Mouse (Mus musculus): Measurements from ENCODE around the gene Dyrk1b. TPM values are rescaled to one million over a fixed set of nuclear protein-coding genes. Genes with fewer than 3 reads are reported as not detected.
"Not testable (repeated sequence)": the region's sequence is repeated elsewhere in the genome, so short reads cannot be mapped to it uniquely, and the experiment has no call there.

The Dyrk1b gene
- polyA plus RNA-seq (2014; fragmentation: Nextera tagmentation; extraction: Ambion mirVana), result 18.1 and 23.5 TPM in 2 replicates

DNA sequence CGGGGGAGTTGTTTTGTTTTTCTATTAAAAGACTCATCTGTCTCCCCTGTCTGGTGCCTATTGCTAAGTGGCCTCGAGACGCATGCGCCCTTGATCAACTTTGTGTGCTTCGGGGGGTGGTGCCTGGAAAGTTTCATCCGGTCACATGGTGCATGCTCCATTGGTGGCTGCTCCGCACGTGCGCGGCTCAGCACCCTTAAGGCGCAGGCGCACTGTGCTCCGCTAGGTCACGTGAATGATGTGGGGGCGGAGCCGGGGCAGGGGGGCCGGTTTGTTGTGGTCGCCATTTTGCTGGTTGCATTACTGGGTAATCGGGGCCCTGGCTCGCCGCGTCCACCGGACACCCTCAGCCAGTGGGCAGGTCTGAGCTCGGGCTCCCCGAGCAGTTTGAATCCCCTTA, at the start of gene Dyrk1b:
Gene Dyrk1b, plus strand, starts transcription at position 242 of the 400 bp plus-strand sequence.
- ATAC-seq (ENCODE audit: low FRiP score) (peak; percentile 92), DNase-seq (ENCODE audit: low spot score) (peak; percentile 99)
- Histone ChIP-seq H3K27me3 (ENCODE audit: control insufficient read depth, insufficient read depth, low read length) (no peaks in the 10 kb centered on the region), H3K4me3 (ENCODE audit: low read depth, low read length) (peak within 1 kb of the TSS; percentile 97), H3K36me3 (ENCODE audit: control insufficient read depth, insufficient read depth, low read length) (peaks cover 27% of the 10 kb centered on the region), H3K9me3 (ENCODE audit: control insufficient read depth, low read length) (no peaks in the 10 kb centered on the region), H3K9ac (ENCODE audit: low read depth, low read length) (peak within 1 kb of the TSS; percentile 98), H3K27ac (ENCODE audit: low read depth, low read length) (peak within 1 kb of the TSS; percentile 96), H3K4me1 (replicated peaks; ENCODE audit: control insufficient read depth, insufficient read depth, low read length) (no peaks in the 10 kb centered on the region; the same call in 1 of the 2 replicates), H3K4me2 (replicated peaks; ENCODE audit: low read depth, low read length) (peak within 1 kb of the TSS; percentile 56)
- under 1% methylated on average over 25 of the region's 25 CpGs for WGBS

DNA sequence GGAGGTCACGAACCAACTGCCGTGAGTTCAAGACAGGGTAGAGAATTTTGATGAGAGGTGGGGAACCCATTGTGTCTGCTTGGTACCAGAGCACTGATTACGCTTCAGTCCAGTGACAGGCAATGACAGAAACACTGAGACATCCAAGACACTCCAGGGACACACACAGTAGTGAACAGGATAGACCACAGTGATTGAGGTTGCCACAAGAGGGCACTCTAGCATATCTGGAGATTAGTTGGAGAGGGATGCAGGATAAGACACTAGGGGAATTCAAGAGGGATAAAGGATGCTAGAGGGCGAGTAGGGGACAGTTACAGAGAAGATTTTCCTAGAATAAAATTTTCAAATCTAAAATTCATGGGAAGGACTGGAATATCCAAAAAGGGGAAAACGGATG, 41.7 kb upstream of the Dyrk1b start:
- H3K4me1 ChIP-seq (replicated peaks; ENCODE audit: control insufficient read depth, insufficient read depth, low read length), result no peaks in the 10 kb centered on the region
- H3K9ac ChIP-seq (ENCODE audit: low read depth, low read length), result no peak overlapping the region
- ATAC-seq (ENCODE audit: low FRiP score) (no peak), DNase-seq (ENCODE audit: low spot score) (peak; percentile 62)
- no peaks in the 10 kb centered on the region for H3K9me3 ChIP-seq (ENCODE audit: control insufficient read depth, low read length)
- 58% methylated on average over 5 of the region's 5 CpGs for WGBS
- H3K4me3 ChIP-seq (ENCODE audit: low read depth, low read length), result no peak overlapping the region
- H3K27ac ChIP-seq (ENCODE audit: low read depth, low read length), result no peak overlapping the region
- no peaks in the 10 kb centered on the region for H3K27me3 ChIP-seq (ENCODE audit: control insufficient read depth, insufficient read depth, low read length)
- no peak overlapping the region for H3K4me2 ChIP-seq (replicated peaks; ENCODE audit: low read depth, low read length)
- no peaks in the 10 kb centered on the region for H3K36me3 ChIP-seq (ENCODE audit: control insufficient read depth, insufficient read depth, low read length)

DNA sequence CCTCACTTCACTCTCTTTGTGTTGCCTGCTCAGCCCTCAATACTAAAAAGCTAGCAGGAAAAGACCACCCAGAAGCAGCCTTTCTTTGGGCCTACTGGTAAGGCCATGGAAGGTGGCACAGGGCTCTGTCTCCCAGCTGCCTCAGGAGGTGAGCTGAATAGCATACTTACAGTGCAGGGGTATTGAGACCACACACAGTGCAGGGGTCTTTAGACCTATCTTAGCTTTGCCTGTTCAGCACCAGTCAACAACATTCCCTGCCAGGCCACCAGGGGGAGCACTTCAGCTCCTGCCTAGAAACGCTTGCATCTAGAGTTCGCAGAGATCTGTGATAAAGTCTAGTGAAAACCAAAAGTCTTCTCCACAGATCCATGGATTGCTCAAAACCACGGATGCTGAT, 31.0 kb upstream of the Dyrk1b start:
- H3K4me2 ChIP-seq (replicated peaks; ENCODE audit: low read depth, low read length), result no peak overlapping the region
- no peak overlapping the region for H3K27ac ChIP-seq (ENCODE audit: low read depth, low read length)
- WGBS, result 25% methylated on average over 3 of the region's 3 CpGs
- H3K36me3 ChIP-seq (ENCODE audit: control insufficient read depth, insufficient read depth, low read length), result no peaks in the 10 kb centered on the region
- H3K4me1 ChIP-seq (replicated peaks; ENCODE audit: control insufficient read depth, insufficient read depth, low read length), result no peaks in the 10 kb centered on the region
- peak; percentile 84 for DNase-seq (ENCODE audit: low spot score)
- no peaks in the 10 kb centered on the region for H3K27me3 ChIP-seq (ENCODE audit: control insufficient read depth, insufficient read depth, low read length)
- peak; percentile 60 for ATAC-seq (ENCODE audit: low FRiP score)
- H3K9ac ChIP-seq (ENCODE audit: low read depth, low read length), result no peak overlapping the region
- no peak overlapping the region for H3K4me3 ChIP-seq (ENCODE audit: low read depth, low read length)
- H3K9me3 ChIP-seq (ENCODE audit: control insufficient read depth, low read length), result no peaks in the 10 kb centered on the region

DNA sequence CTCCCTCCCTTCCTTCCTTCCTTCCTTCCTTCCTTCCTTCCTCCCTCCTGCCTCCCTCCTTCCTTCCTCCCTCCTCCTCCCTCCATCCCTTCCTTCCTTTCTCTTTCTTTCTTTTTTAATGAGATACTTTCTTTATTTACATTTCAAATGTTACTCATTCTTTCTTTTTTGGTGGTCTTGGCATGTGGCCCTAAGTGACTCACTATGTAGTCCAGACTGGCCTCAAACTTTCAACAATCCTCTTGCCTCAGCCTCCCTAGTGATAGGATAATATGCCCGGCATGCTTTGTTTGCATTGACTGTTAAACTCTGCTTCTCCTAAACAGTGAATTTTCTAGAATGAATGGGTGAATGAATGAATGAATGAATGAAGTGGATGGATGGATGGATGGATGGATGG, 29.4 kb upstream of the Dyrk1b start:
- Histone ChIP-seq H3K36me3 (ENCODE audit: control insufficient read depth, insufficient read depth, low read length) (no peaks in the 10 kb centered on the region), H3K4me1 (replicated peaks; ENCODE audit: control insufficient read depth, insufficient read depth, low read length) (no peaks in the 10 kb centered on the region), H3K9me3 (ENCODE audit: control insufficient read depth, low read length) (no peaks in the 10 kb centered on the region), H3K27me3 (ENCODE audit: control insufficient read depth, insufficient read depth, low read length) (no peaks in the 10 kb centered on the region), H3K4me3 (ENCODE audit: low read depth, low read length) (no peak overlapping the region), H3K9ac (ENCODE audit: low read depth, low read length) (no peak overlapping the region), H3K27ac (ENCODE audit: low read depth, low read length) (no peak overlapping the region), H3K4me2 (replicated peaks; ENCODE audit: low read depth, low read length) (no peak overlapping the region)
- DNase-seq (ENCODE audit: low spot score) (no peak), ATAC-seq (ENCODE audit: low FRiP score) (no peak)
- WGBS, result 91% methylated on average over 1 of the region's 1 CpGs

DNA sequence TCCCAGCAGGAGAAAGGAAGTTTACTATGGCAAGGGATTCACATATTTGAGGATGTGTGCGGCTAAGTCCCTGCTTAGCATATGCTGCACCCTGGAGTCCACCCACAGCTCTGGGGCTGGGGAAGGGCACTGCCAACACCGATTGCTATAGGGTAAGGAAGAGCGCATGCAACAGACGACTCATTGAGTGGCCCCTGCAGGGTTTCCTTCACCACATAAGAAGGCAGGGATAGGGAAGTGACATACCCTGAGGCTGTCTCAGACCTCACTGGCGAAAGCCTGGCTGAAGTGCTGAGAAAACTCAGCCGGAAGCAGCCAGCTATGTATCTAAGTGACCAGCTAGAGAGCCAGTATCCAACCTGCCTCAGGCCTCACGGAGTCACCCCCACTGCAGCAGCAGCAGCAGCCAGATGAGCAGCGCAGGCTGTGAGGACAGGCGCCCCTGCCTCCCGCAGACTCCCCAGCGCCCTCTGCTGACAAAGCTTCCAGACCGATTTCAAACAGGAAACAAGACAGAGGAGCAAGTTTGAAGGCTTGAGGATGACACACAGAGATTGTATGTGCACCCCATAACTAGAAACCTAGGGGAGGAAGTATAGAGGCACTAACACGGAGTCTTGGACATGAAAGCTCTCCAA, 27.6 kb upstream of the Dyrk1b start:
- no peak for ATAC-seq (ENCODE audit: low FRiP score)

DNA sequence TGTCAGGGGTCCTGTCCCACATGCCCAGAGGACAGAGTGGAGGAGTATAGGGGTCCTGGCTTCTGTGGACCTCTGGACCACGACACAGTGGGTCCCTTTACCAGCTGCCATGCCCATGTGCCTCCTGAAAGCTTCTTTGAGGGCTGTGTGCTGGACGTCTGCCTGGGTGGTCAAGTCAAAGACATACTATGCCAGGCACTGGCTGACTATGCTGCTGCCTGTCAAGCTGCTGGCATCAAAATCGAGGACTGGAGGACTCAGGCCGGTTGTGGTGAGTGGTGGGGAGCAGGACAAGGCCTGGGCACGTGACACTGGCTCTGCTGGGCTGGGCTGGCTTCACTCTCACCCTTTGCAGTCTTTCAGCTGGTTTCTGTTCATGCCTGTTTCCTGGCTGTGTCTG, 25.7 kb upstream of the Dyrk1b start:
- not testable (repeated sequence) for H3K9ac ChIP-seq (ENCODE audit: low read depth, low read length); H3K36me3 ChIP-seq (ENCODE audit: control insufficient read depth, insufficient read depth, low read length); H3K9me3 ChIP-seq (ENCODE audit: control insufficient read depth, low read length); H3K4me2 ChIP-seq (replicated peaks; ENCODE audit: low read depth, low read length); ATAC-seq (ENCODE audit: low FRiP score); H3K4me1 ChIP-seq (replicated peaks; ENCODE audit: control insufficient read depth, insufficient read depth, low read length); H3K4me3 ChIP-seq (ENCODE audit: low read depth, low read length); DNase-seq (ENCODE audit: low spot score); H3K27ac ChIP-seq (ENCODE audit: low read depth, low read length); H3K27me3 ChIP-seq (ENCODE audit: control insufficient read depth, insufficient read depth, low read length)
- WGBS, result 47% methylated on average over 5 of the region's 5 CpGs

More for the DNA sequence above, 27.6 kb upstream of the Dyrk1b start:
- Histone ChIP-seq H3K4me2 (replicated peaks; ENCODE audit: low read depth, low read length) (no peak overlapping the region), H3K4me1 (replicated peaks; ENCODE audit: control insufficient read depth, insufficient read depth, low read length) (no peaks in the 10 kb centered on the region), H3K27me3 (ENCODE audit: control insufficient read depth, insufficient read depth, low read length) (no peaks in the 10 kb centered on the region), H3K27ac (ENCODE audit: low read depth, low read length) (no peak overlapping the region), H3K4me3 (ENCODE audit: low read depth, low read length) (no peak overlapping the region), H3K36me3 (ENCODE audit: control insufficient read depth, insufficient read depth, low read length) (no peaks in the 10 kb centered on the region), H3K9ac (ENCODE audit: low read depth, low read length) (no peak overlapping the region), H3K9me3 (ENCODE audit: control insufficient read depth, low read length) (no peaks in the 10 kb centered on the region)
- DNase-seq (ENCODE audit: low spot score), result peak; percentile 69
- 17% methylated on average over 13 of the region's 13 CpGs for WGBS

DNA sequence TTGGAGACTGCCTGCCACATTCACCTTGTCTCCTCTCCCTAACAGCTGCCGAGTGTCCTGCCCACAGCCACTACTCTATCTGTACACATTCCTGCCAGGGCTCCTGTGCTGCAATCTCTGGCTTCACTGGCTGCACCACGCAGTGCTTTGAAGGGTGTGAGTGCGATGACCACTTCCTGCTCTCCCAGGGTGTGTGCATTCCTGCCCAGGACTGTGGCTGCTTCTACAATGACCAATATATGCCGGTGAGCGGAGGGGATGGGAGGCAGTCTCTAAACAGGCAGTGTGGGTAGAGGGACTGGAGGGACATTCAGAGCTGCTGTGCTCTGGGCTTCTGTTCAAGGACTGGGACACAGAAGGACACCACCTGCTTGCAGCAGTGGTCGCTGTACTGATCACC, 20.0 kb upstream of the Dyrk1b start:
- H3K9ac ChIP-seq (ENCODE audit: low read depth, low read length), result no peak overlapping the region
- no peak for ATAC-seq (ENCODE audit: low FRiP score)
- no peaks in the 10 kb centered on the region for H3K27me3 ChIP-seq (ENCODE audit: control insufficient read depth, insufficient read depth, low read length)
- no peaks in the 10 kb centered on the region for H3K4me1 ChIP-seq (replicated peaks; ENCODE audit: control insufficient read depth, insufficient read depth, low read length)
- H3K36me3 ChIP-seq (ENCODE audit: control insufficient read depth, insufficient read depth, low read length), result no peaks in the 10 kb centered on the region
- WGBS, result 68% methylated on average over 6 of the region's 6 CpGs
- no peaks in the 10 kb centered on the region for H3K9me3 ChIP-seq (ENCODE audit: control insufficient read depth, low read length)
- no peak overlapping the region for H3K27ac ChIP-seq (ENCODE audit: low read depth, low read length)
- H3K4me2 ChIP-seq (replicated peaks; ENCODE audit: low read depth, low read length), result no peak overlapping the region
- no peak overlapping the region for H3K4me3 ChIP-seq (ENCODE audit: low read depth, low read length)
- no peak for DNase-seq (ENCODE audit: low spot score)

DNA sequence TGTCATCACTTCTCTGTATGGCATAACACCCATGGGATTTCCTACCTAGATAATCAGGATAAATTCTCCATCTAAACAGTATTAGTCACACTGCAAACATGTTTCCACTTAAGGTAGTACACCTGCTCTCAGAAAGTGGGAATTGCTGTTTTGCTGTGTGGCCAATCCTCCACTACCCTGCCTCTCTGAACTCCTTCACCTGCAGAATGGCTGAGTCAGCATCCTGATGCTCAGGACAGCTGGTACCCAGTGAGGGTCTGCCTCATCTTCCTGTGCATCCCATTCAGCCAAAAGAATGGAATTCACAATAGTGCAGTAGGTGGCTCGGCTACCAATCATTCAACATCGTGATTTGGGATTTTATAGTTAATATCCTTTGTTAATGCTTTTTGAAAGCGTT, 19.4 kb upstream of the Dyrk1b start:
- WGBS, result 77% methylated on average over 3 of the region's 3 CpGs
- H3K4me1 ChIP-seq (replicated peaks; ENCODE audit: control insufficient read depth, insufficient read depth, low read length), result no peaks in the 10 kb centered on the region

DNA sequence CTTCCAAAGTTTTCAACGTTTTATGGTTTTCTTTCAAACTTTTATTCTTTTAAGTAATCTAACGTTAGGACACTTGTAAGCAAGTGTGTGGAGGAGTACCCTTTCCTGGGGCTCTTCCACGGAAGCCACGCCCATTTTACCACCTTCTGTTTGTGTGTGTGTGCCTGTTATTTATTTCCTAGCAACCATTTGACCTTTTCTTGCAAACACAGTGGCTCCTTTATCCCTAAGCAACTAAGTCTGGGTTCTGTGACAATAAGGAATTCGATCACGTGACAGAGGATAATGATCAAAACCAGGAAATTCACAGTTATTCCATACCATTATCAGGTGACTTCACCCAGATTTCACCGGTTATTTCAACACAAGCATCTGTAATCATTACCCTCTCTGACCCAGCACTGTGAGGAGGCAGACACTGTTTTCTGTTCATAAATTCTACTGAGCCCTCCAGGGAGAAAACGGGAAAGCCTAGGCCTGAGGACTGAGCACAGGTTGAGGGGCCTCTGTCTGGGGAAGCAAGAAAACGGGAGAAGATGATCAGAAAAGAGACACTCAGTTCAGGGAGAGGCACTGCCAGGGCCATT, 18.0 kb upstream of the Dyrk1b start:
- no peaks in the 10 kb centered on the region for H3K9me3 ChIP-seq (ENCODE audit: control insufficient read depth, low read length)
- no peak overlapping the region for H3K9ac ChIP-seq (ENCODE audit: low read depth, low read length)
- no peaks in the 10 kb centered on the region for H3K4me1 ChIP-seq (replicated peaks; ENCODE audit: control insufficient read depth, insufficient read depth, low read length)
- no peaks in the 10 kb centered on the region for H3K36me3 ChIP-seq (ENCODE audit: control insufficient read depth, insufficient read depth, low read length)
- no peak for DNase-seq (ENCODE audit: low spot score)
- H3K27ac ChIP-seq (ENCODE audit: low read depth, low read length), result no peak overlapping the region
- H3K27me3 ChIP-seq (ENCODE audit: control insufficient read depth, insufficient read depth, low read length), result no peaks in the 10 kb centered on the region
- 68% methylated on average over 9 of the region's 9 CpGs for WGBS
- no peak for ATAC-seq (ENCODE audit: low FRiP score)
- no peak overlapping the region for H3K4me2 ChIP-seq (replicated peaks; ENCODE audit: low read depth, low read length)
- H3K4me3 ChIP-seq (ENCODE audit: low read depth, low read length), result no peak overlapping the region

More for the DNA sequence above, 19.4 kb upstream of the Dyrk1b start:
- H3K4me3 ChIP-seq (ENCODE audit: low read depth, low read length), result no peak overlapping the region
- H3K4me2 ChIP-seq (replicated peaks; ENCODE audit: low read depth, low read length), result no peak overlapping the region
- H3K27me3 ChIP-seq (ENCODE audit: control insufficient read depth, insufficient read depth, low read length), result no peaks in the 10 kb centered on the region
- DNase-seq (ENCODE audit: low spot score) (no peak), ATAC-seq (ENCODE audit: low FRiP score) (no peak)
- H3K9me3 ChIP-seq (ENCODE audit: control insufficient read depth, low read length), result no peaks in the 10 kb centered on the region
- no peaks in the 10 kb centered on the region for H3K36me3 ChIP-seq (ENCODE audit: control insufficient read depth, insufficient read depth, low read length)
- no peak overlapping the region for H3K9ac ChIP-seq (ENCODE audit: low read depth, low read length)
- H3K27ac ChIP-seq (ENCODE audit: low read depth, low read length), result no peak overlapping the region
